Mouse (Mus musculus) hindbrain, embryonic 16.5 days (tissue): ENCODE results near the gene Myb. TPM values are rescaled to one million over a fixed set of nuclear protein-coding genes. Genes with fewer than 3 reads are reported as not detected.

Source experiments
- ATAC-seq: fragments of 200-750 bp; cut with Nextera tagmentation; 2 replicates; pipeline ENCODE4 v1.8.0; 2017; ENCODE audit warnings: moderate TSS enrichment, moderate library complexity
- H3K27ac ChIP-seq: fragments of 300-500 bp; sonication (generic); 2 replicates; pipeline ENCODE4 v1.5.1; 2014; ENCODE audit warnings: low read depth, mild to moderate bottlenecking, control low read depth, low read length, moderate library complexity
- H3K27me3 ChIP-seq: fragments of 300-500 bp; sonication (generic); replicated peaks from 2 replicates; pipeline ENCODE4 v1.6.1; 2014; ENCODE audit warnings: low read length; ENCODE audit not compliant: control insufficient read depth, insufficient read depth
- H3K36me3 ChIP-seq: fragments of 300-500 bp; sonication (generic); 2 replicates; pipeline ENCODE4 v1.6.1; 2014; ENCODE audit warnings: mild to moderate bottlenecking, low read length, moderate library complexity, mixed read lengths; ENCODE audit not compliant: control insufficient read depth, insufficient read depth
- H3K4me1 ChIP-seq: fragments of 300-500 bp; sonication (generic); 2 replicates; pipeline ENCODE4 v1.6.1; 2014; ENCODE audit warnings: low read depth, low read length; ENCODE audit not compliant: control insufficient read depth, insufficient read depth
- H3K4me2 ChIP-seq: fragments of 300-500 bp; sonication (generic); 2 replicates; pipeline ENCODE4 v1.6.1; 2014; ENCODE audit warnings: mild to moderate bottlenecking, low read length, control low read depth, moderate library complexity
- H3K4me3 ChIP-seq: fragments of 300-500 bp; sonication (generic); 2 replicates; pipeline ENCODE4 v1.5.1; 2014; ENCODE audit warnings: mild to moderate bottlenecking, low read length, control low read depth, moderate library complexity
- H3K9ac ChIP-seq: fragments of 300-500 bp; sonication (generic); 2 replicates; pipeline ENCODE4 v1.6.1; 2014; ENCODE audit warnings: low read depth, mild to moderate bottlenecking, control low read depth, low read length, moderate library complexity
- H3K9me3 ChIP-seq: fragments of 300-500 bp; sonication (generic); 2 replicates; pipeline ENCODE4 v1.6.1; 2014; ENCODE audit warnings: mild to moderate bottlenecking, low read length, moderate library complexity; ENCODE audit not compliant: control insufficient read depth
- WGBS: fragments of 180-500 bp; shearing (Covaris S2); extraction: QIAGEN DNeasy Blood & Tissue Kit; methylation state at CpG from one replicate; pipeline ENCODE4 v1.1.7; 2014; 5-methylcytosine and 5-hydroxymethylcytosine counted together
- polyA plus RNA-seq: library from polyadenylated mRNA; unstranded; fragments of >200 nt; fragmentation: Nextera tagmentation; extraction: Ambion mirVana; gene quantifications from 2 replicates; pipeline ENCODE4 v1.2.1, GENCODE M21; 2015

Gene Myb
- polyA plus RNA-seq, 1 experiment from 2014 or later: 2.4 TPM

DNA sequence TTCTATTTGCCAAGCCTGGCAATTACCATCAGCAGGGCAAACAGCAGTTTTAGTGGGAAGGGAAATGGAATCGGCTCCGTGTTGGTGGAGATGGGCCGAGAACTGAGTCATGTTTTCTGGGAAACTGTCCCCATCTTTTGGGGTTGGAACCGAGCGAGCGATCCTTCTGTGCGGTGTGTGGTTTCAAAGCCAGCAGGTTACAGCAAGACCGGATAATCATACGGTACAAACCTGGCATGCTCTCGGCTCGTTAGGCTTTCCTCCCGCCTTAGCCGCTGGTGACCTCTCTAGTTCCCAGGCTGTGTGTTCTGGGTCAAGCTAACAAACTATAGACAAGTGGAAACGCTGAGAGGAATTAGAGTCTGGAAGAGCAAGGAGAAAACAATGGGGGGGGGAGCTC, 65.2 kb downstream of the Myb start:
- Histone ChIP-seq H3K9me3 (no peaks in the 10 kb centered on the region), H3K36me3 (no peaks in the 10 kb centered on the region)

DNA sequence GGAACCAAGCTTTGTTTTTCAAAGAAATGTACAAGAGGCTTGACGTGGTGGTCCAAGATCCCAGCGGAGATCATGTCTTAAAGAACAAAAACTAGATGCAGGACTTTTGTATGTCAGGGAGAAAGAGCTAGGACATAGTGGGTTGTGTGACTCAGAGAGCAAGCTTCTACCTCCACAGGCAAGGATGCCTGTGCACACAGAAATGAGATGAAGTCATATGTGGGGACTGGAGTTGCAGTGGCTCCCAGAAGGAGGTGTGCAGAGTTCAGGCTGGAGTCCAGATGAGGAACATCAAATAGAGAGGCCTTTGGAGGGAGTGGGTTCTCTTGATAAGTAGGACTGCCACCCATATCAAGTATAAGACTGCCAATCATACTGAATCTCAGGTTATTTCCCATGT, 65.9 kb downstream of the Myb start:
- Histone ChIP-seq H3K36me3 (no peaks in the 10 kb centered on the region), H3K27me3 (no peaks in the 10 kb centered on the region), H3K4me2 (no peak overlapping the region), H3K27ac (no peak overlapping the region), H3K4me1 (no peaks in the 10 kb centered on the region), H3K4me3 (no peak overlapping the region), H3K9me3 (peaks cover 2% of the 10 kb centered on the region; the same call in 1 of the 2 replicates), H3K9ac (no peak overlapping the region)
- ATAC-seq: no peak
- WGBS: 85% methylated on average over 2 of the region's 2 CpGs

More for the DNA sequence above, 65.2 kb downstream of the Myb start:
- Histone ChIP-seq H3K27me3 (no peaks in the 10 kb centered on the region), H3K4me3 (no peak overlapping the region), H3K4me2 (no peak overlapping the region), H3K4me1 (no peaks in the 10 kb centered on the region), H3K9ac (no peak overlapping the region), H3K27ac (no peak overlapping the region)
- WGBS: 91% methylated on average over 14 of the region's 14 CpGs
- ATAC-seq: no peak

DNA sequence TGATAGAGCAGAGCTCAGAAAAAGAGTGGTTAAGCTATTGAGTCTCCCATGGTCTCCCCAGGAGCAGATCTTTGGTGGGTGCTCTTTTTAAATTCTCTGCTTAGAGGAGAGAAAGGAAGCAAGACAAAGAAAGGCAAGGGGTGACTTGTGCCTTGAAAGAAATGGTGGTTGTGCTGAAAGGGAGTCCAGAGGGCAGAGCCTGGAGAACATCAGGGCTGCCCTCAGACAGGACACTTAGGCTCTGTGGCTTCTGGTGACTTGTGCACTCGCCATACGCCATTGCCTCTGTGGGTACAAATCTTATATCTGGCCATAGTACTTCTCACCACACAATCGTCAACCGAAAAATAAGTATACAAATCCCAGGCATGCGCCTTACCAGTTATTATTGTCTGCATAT, 67.5 kb downstream of the Myb start:
- no peaks in the 10 kb centered on the region for H3K36me3 ChIP-seq
- no peaks in the 10 kb centered on the region for H3K27me3 ChIP-seq
- H3K4me2 ChIP-seq: no peak overlapping the region
- H3K4me3 ChIP-seq: no peak overlapping the region
- H3K27ac ChIP-seq: no peak overlapping the region
- H3K9me3 ChIP-seq: peaks cover 2% of the 10 kb centered on the region; the same call in 1 of the 2 replicates
- no peaks in the 10 kb centered on the region for H3K4me1 ChIP-seq
- 94% methylated on average over 5 of the region's 5 CpGs for WGBS
- ATAC-seq: no peak
- H3K9ac ChIP-seq: no peak overlapping the region

DNA sequence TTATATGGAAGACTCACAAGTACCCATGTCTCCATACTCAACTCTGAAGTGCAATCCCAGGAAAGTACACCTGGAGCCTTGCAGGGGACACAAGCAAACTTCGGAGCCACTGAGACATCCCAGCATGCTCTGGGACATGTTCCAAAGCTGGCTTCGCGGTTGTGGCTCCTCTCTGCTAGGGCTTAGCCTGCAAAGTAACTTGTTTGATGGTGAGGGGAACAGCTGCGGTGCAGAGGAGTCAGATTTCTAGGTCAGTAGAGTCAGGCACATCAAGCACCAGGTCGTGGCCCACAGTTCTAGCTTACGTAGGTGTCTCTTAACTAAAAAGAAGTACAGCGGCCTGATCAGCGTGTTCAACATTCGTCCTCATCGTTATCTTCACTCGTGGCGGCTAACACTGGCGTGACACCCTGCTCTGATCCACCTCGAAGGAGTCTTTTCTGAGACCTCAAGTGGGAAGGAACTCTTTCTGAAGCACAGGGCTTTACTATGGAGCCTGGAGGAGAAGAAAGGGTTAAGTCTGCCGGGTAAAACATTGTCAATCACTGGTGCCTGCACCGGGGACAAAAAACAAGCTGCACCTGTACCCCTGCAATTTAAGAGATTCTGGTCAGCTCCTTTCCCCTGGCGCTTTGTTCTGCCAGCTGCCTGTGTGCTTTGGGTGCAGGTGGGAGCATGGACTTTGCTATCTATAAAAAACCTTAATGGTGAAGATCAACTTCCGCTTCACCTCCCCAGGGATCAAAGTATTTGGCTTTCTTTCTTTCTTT, 68.1 kb downstream of the Myb start:
- WGBS: 64% methylated on average over 18 of the region's 18 CpGs
- Histone ChIP-seq H3K27ac (no peak overlapping the region), H3K27me3 (no peaks in the 10 kb centered on the region), H3K9me3 (peaks cover 2% of the 10 kb centered on the region; the same call in 1 of the 2 replicates), H3K9ac (no peak overlapping the region), H3K4me1 (no peaks in the 10 kb centered on the region), H3K36me3 (no peaks in the 10 kb centered on the region), H3K4me3 (no peak overlapping the region), H3K4me2 (no peak overlapping the region)
- ATAC-seq: no peak

DNA sequence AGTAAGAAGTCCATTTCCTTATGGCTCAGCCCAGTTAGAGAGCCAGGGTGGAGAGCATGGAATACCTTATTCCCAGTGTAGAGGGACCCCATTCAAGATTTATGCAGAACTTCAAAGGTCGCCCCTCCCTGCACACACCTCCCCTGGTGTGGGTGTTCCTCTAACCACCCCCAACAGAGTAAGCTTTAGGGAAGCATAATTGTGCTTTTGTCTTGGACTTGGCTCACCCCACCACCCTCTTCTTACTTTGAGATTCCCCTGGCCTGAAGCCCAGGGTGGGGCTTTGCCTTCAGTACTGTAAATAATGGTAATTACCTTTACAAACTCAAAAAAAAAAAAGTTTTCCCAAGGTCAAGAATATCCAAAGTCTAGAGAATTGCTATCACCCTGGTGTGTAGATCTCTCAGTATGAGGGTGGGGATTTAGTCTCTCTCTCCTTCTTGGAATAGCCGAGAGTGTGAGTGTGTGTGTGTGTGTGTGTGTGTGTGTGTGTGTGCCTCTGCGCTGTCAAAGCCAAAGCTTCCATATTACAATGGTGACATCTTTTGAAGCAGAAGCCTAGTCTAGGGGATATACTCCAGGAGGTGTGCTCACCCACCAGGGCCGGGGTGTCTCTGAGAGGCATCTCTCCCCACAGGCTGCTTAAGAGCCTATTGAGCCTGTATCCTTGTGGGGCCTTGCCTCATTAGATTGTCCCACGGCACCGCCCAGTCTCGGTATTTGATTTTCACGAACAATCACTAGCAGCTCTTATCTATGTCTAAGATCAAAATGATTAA, 69.7 kb downstream of the Myb start:
- no peak for ATAC-seq
- H3K4me3 ChIP-seq: no peak overlapping the region
- H3K9me3 ChIP-seq: peaks cover 2% of the 10 kb centered on the region; the same call in 1 of the 2 replicates
- no peaks in the 10 kb centered on the region for H3K4me1 ChIP-seq
- 79% methylated on average over 8 of the region's 8 CpGs for WGBS
- H3K9ac ChIP-seq: no peak overlapping the region
- H3K36me3 ChIP-seq: no peaks in the 10 kb centered on the region
- H3K27ac ChIP-seq: no peak overlapping the region
- H3K4me2 ChIP-seq: no peak overlapping the region
- no peaks in the 10 kb centered on the region for H3K27me3 ChIP-seq

DNA sequence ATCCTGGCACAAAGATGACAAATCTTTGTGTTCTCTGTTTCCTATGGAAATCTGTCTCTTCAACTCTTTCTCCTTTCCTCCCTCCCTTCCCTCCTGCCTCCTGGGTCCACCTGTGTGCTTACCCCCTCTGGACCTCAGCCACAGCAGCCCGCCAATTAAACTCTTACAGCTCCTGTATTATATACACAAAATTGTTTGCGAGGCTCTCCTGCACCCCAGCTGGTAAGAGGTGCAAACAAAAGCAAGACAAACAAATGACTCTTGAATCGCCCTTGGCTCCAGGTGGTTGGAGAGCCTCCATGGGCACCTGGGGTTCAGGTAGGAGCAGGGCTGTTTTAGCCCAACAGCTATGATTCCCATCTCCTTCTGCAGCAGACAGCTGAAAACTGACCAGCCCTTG, 71.2 kb downstream of the Myb start:
- ATAC-seq: no peak
- no peak overlapping the region for H3K9ac ChIP-seq
- no peak overlapping the region for H3K4me2 ChIP-seq
- H3K9me3 ChIP-seq: peaks cover 2% of the 10 kb centered on the region; the same call in 1 of the 2 replicates
- H3K27me3 ChIP-seq: no peaks in the 10 kb centered on the region
- H3K36me3 ChIP-seq: no peaks in the 10 kb centered on the region
- no peak overlapping the region for H3K4me3 ChIP-seq
- no peak overlapping the region for H3K27ac ChIP-seq
- 87% methylated on average over 3 of the region's 3 CpGs for WGBS
- no peaks in the 10 kb centered on the region for H3K4me1 ChIP-seq

DNA sequence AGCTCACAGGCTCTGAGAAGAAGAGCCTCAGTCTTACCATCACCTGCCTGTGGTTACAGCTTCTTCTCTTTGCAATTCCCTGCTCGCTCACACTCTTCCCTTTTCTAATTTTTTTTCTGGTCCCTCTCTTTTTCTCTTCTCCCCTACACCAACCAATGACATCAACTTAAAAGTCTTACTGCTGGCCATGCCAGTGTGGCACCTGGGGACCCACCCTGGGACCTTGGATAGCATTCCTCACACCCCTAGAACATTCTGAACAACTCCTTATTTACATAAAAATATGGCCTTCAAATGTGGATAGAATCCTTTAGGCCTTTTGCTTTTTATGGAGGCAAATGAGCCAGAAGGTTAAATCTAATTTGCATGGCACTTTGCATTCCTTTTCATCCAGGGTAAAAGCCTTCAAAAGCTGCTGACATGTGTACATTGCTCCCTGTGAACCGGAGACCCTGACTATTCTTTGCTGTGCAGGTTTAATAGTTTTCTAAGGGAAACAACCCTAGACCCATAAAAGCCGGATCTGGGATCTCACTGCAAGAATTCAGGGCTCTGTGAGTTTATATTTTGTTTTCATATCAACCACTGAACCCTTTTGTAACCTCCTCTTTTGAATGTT, 73.1 kb downstream of the Myb start:
- Histone ChIP-seq H3K9ac (no peak overlapping the region), H3K36me3 (no peaks in the 10 kb centered on the region), H3K9me3 (peaks cover 2% of the 10 kb centered on the region; the same call in 1 of the 2 replicates), H3K27ac (no peak overlapping the region), H3K27me3 (no peaks in the 10 kb centered on the region), H3K4me3 (no peak overlapping the region), H3K4me1 (peaks cover 3% of the 10 kb centered on the region), H3K4me2 (no peak overlapping the region)
- 38% methylated on average over 3 of the region's 3 CpGs for WGBS
- ATAC-seq: no peak

DNA sequence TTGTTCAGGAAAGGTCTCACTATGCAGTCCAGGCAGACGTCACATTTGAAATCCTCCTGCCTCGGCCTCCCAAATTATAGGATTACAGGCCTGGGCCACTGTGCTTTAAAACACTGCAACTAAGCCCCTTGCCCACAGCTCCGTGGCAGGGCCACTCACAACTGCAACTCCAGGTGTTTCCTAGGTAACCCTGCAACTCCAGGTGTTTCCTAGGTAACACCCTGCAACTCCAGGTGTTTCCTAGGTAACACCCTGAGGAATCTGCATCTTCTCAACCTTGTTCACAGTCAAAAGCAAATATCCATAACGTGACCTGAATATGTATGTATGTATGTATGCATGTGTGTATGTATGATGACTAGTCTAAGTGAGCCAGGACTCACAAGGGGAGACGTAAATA, 75.7 kb downstream of the Myb start:
- H3K27me3 ChIP-seq: no peaks in the 10 kb centered on the region
- 79% methylated on average over 5 of the region's 5 CpGs for WGBS
- H3K4me2 ChIP-seq: no peak overlapping the region
- no peak overlapping the region for H3K4me3 ChIP-seq
- peaks cover under 1% of the 10 kb centered on the region; the same call in 1 of the 2 replicates for H3K9me3 ChIP-seq
- H3K27ac ChIP-seq: no peak overlapping the region
- no peaks in the 10 kb centered on the region for H3K36me3 ChIP-seq
- no peak for ATAC-seq
- peaks cover 3% of the 10 kb centered on the region for H3K4me1 ChIP-seq
- no peak overlapping the region for H3K9ac ChIP-seq

DNA sequence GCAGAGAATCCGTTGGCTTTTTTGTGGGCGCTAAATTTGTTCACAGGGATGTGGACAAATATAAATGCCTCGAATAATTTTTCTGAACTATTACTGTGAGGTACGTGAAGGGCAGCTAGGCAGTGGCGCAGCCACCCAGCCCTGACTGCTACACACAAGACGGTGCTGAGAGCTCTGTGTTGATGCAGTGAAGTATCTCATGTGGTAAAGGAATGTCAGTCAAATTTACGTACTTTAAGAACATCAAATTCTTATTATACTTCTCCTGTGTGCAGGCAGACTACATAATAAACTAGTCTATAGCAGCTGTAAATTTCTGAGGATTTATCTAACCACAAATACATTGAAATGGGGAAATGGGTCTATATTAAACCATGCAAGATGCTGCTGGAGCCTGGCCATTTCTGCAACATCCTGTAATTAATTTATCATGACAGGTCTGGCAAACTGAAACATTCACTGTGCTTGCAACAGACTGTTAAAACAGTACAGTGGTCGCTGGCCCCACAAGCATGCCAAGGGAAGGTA, 77.3 kb downstream of the Myb start:
- H3K4me1 ChIP-seq: peaks cover 3% of the 10 kb centered on the region
- no peaks in the 10 kb centered on the region for H3K27me3 ChIP-seq
- WGBS: 54% methylated on average over 8 of the region's 8 CpGs
- peak; percentile 79 for ATAC-seq
- no peak overlapping the region for H3K4me3 ChIP-seq
- H3K27ac ChIP-seq: 0 out of 2 replicates have a peak overlapping the region, but pooled peaks have one; percentile 26
- H3K4me2 ChIP-seq: no peak overlapping the region
- H3K36me3 ChIP-seq: no peaks in the 10 kb centered on the region
- H3K9me3 ChIP-seq: no peaks in the 10 kb centered on the region
- H3K9ac ChIP-seq: no peak overlapping the region; the same call in 1 of the 2 replicates
